ENCODE assay signal across 9 mouse cellular contexts in the genomic region with DNA sequence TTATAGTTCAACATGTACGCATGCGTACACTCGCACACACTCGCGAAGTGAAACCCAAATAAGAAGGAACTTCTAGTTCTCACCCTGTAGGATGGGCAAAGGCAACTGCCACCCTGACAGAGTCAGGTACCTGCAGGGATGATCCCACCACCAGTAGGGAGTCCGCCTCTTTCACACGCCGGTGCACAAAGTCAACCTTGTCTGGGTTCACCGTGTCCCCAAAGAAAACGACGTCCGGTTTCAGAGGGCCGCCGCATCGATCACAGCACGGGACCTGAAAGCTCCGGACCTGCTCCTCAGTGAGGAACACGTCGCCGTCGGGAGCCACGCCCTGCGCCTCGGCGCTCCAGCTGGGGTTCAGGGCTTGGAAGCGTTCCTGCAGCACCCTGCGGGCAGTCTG. TPM values are rescaled to one million over a fixed set of nuclear protein-coding genes. Genes with fewer than 3 reads are reported as not detected.
DNase-seq lines count a peak whose midpoint lies in the region; ATAC-seq and TF ChIP-seq lines count a peak whose summit lies in the region.
"Had no signal": no experiment of that assay in that cellular context is flagged by ENCODE, and none has a peak within 500 bp of the region (broad histone marks: within the 10 kb centered on the region; RNA-seq: fewer than 3 reads in every experiment).

No protein-coding gene starts in this region.

- H3K9ac ChIP-seq in heart, embryonic 16.5 days (ENCODE audit: low read length) = no peak overlapping the region
- peak overlapping the region; percentile 42 for H3K9ac ChIP-seq in hindbrain, embryonic 16.5 days (ENCODE audit: low read depth, low read length)
- H3K9ac ChIP-seq in midbrain, embryonic 14.5 days (replicated peaks; ENCODE audit: low read length) = no peak overlapping the region; the same call in 1 of the 2 replicates

- ATAC-seq in heart, embryonic 16.5 days (replicated peaks; ENCODE audit: extremely low read depth, insufficient read depth, low FRiP score) = no peak
- no peak for ATAC-seq in hindbrain, embryonic 16.5 days
- no peak for ATAC-seq in midbrain, embryonic 14.5 days (ENCODE audit: low FRiP score, low TSS enrichment)
- ATAC-seq: Patski had no signal

- 30% methylated on average over 27 of the region's 27 CpGs for WGBS in heart, embryonic 16.5 days
- WGBS in bone marrow, adult 2 months = 58% methylated on average over 27 of the region's 27 CpGs
- WGBS in hindbrain, embryonic 16.5 days = 18% methylated on average over 27 of the region's 27 CpGs
- WGBS in midbrain, embryonic 14.5 days = 15% methylated on average over 27 of the region's 27 CpGs

- peaks cover 11% of the 10 kb centered on the region for H3K4me1 ChIP-seq in heart, embryonic 16.5 days (ENCODE audit: control insufficient read depth, insufficient read depth, low read length)
- no peaks in the 10 kb centered on the region for H3K4me1 ChIP-seq in bone marrow, adult 2 months (ENCODE audit: control insufficient read depth, insufficient read depth, low read length)
- H3K4me1 ChIP-seq in hindbrain, embryonic 16.5 days (ENCODE audit: control insufficient read depth, insufficient read depth, low read depth, low read length) = peaks cover 23% of the 10 kb centered on the region
- peaks cover 23% of the 10 kb centered on the region for H3K4me1 ChIP-seq in midbrain, embryonic 14.5 days (ENCODE audit: control insufficient read depth, insufficient read depth, low read length)

- no peak for TF ChIP-seq POLR2A in bone marrow, adult 2 months (IDR thresholded peaks at IDR 0.05; ENCODE audit: borderline replicate concordance, control insufficient read depth, low read depth, low read length)

- H3K4me2 ChIP-seq in heart, embryonic 16.5 days (ENCODE audit: low read depth, low read length) = peak overlapping the region; percentile 50
- peak overlapping the region; percentile 49 for H3K4me2 ChIP-seq in hindbrain, embryonic 16.5 days (ENCODE audit: low read length)
- peak overlapping the region; percentile 34 for H3K4me2 ChIP-seq in midbrain, embryonic 14.5 days (ENCODE audit: low read length)

- H3K4me3 ChIP-seq in heart, embryonic 16.5 days (ENCODE audit: low read length) = peak overlapping the region; percentile 29
- peak overlapping the region; percentile 59 for H3K4me3 ChIP-seq in bone marrow, adult 2 months (replicated peaks; ENCODE audit: control insufficient read depth, low read depth, low read length)
- H3K4me3 ChIP-seq in hindbrain, embryonic 16.5 days (ENCODE audit: low read length) = peak overlapping the region; percentile 11; the same call in 1 of the 2 replicates
- 0 out of 2 replicates have a peak overlapping the region, but pooled peaks have one; percentile 8 for H3K4me3 ChIP-seq in midbrain, embryonic 14.5 days (replicated peaks; ENCODE audit: low read depth, low read length)

- H3K27ac ChIP-seq in heart, embryonic 16.5 days (ENCODE audit: low read length) = no peak overlapping the region
- H3K27ac ChIP-seq in bone marrow, adult 2 months (ENCODE audit: control insufficient read depth, insufficient read depth, low read depth, low read length, poor library complexity) = peak overlapping the region; percentile 19; the same call in 1 of the 2 replicates
- H3K27ac ChIP-seq in hindbrain, embryonic 16.5 days (ENCODE audit: low read depth, low read length) = no peak overlapping the region
- H3K27ac ChIP-seq in midbrain, embryonic 14.5 days (replicated peaks; ENCODE audit: low read depth, low read length) = no peak overlapping the region

- no peak for TF ChIP-seq CTCF in bone marrow, adult 2 months (IDR thresholded peaks at IDR 0.05; ENCODE audit: control insufficient read depth, insufficient read depth, low read length)

- DNase-seq in heart, postnatal 10 days = no peak
- DNase-seq in midbrain, embryonic 14.5 days = no peak
- no peak for DNase-seq in right cerebral cortex, postnatal 4 days
- DNase-seq in adrenal gland, adult 8-10 months = no peak
- DNase-seq in embryo, embryonic 10 days (ENCODE audit: low spot score) = no peak

- no peaks in the 10 kb centered on the region for H3K9me3 ChIP-seq in heart, embryonic 16.5 days (replicated peaks; ENCODE audit: control insufficient read depth, low read length)
- H3K9me3 ChIP-seq in hindbrain, embryonic 16.5 days (ENCODE audit: control insufficient read depth, low read length) = no peaks in the 10 kb centered on the region
- H3K9me3 ChIP-seq in midbrain, embryonic 14.5 days (ENCODE audit: control insufficient read depth, low read length) = no peaks in the 10 kb centered on the region

- H3K27me3 ChIP-seq in heart, embryonic 16.5 days (ENCODE audit: control insufficient read depth, insufficient read depth, low read length) = no peaks in the 10 kb centered on the region
- no peaks in the 10 kb centered on the region for H3K27me3 ChIP-seq in hindbrain, embryonic 16.5 days (replicated peaks; ENCODE audit: control insufficient read depth, insufficient read depth, low read length)
- H3K27me3 ChIP-seq in midbrain, embryonic 14.5 days (ENCODE audit: control insufficient read depth, insufficient read depth, low read length) = peaks cover 6% of the 10 kb centered on the region; the same call in 1 of the 2 replicates
- H3K27me3 ChIP-seq: Patski had no signal

- H3K36me3 ChIP-seq in heart, embryonic 16.5 days (ENCODE audit: control insufficient read depth, insufficient read depth) = peaks cover 12% of the 10 kb centered on the region; the same call in 1 of the 2 replicates
- H3K36me3 ChIP-seq in hindbrain, embryonic 16.5 days (ENCODE audit: control insufficient read depth, insufficient read depth, low read length) = no peaks in the 10 kb centered on the region
- H3K36me3 ChIP-seq in midbrain, embryonic 14.5 days (ENCODE audit: control insufficient read depth, insufficient read depth, low read length) = peaks cover 9% of the 10 kb centered on the region; the same call in 1 of the 2 replicates

- intact Hi-C loops in heart, postnatal 10 days (cut with DNase I) = no loop called here

RNA-seq across cellular contexts. Expression of gene Sirt4, which starts 4.4 kb away (rescaled TPM):
- 18.7 and 24.0 TPM in 2 replicates for polyA plus RNA-seq in heart, embryonic 16.5 days (2015; fragmentation: Nextera tagmentation; extraction: Ambion mirVana)
- total RNA-seq in heart, postnatal 10 days (2021) = 10 to 100 TPM; 14.3 to 20.2 TPM
- 9.0 and 13.2 TPM in 2 replicates for polyA plus RNA-seq in bone marrow, adult 2 months (2011; ENCODE audit: insufficient read depth, insufficient read length, low replicate concordance, missing spikeins)
- 24.8 and 26.8 TPM in 2 replicates for polyA plus RNA-seq in hindbrain, embryonic 16.5 days (2015; fragmentation: Nextera tagmentation; extraction: Ambion mirVana)
- polyA plus RNA-seq in midbrain, embryonic 14.5 days (2014; fragmentation: Nextera tagmentation; extraction: Ambion mirVana) = 23.8 and 25.9 TPM in 2 replicates
- 10 to 100 TPM; 24.6 to 53.8 (median 41.2) TPM for total RNA-seq in adrenal gland, adult 8-10 months (2022)

RNA-seq across cellular contexts. Expression of gene Pla2g1b, which starts 14.0 kb away (rescaled TPM):
- 0.46 and 0.92 TPM in 2 replicates for polyA plus RNA-seq in heart, embryonic 16.5 days (2015; fragmentation: Nextera tagmentation; extraction: Ambion mirVana)
- total RNA-seq in heart, postnatal 10 days (2021) = not detected
- polyA plus RNA-seq in bone marrow, adult 2 months (2011; ENCODE audit: insufficient read depth, insufficient read length, low replicate concordance, missing spikeins) = 10.3 TPM in 1 of 2 replicates, not detected in the other
- polyA plus RNA-seq in hindbrain, embryonic 16.5 days (2015; fragmentation: Nextera tagmentation; extraction: Ambion mirVana) = not detected in 2 replicates
- not detected in 2 replicates for polyA plus RNA-seq in midbrain, embryonic 14.5 days (2014; fragmentation: Nextera tagmentation; extraction: Ambion mirVana)
- total RNA-seq in adrenal gland, adult 8-10 months (2022) = under 1 TPM in 1 of 4 experiments, not detected in 3; 0.93 TPM
- polyA plus RNA-seq: Patski had no signal

RNA-seq across cellular contexts. Expression of gene Pxn, which starts 26.4 kb away (rescaled TPM):
- 39.1 and 40.6 TPM in 2 replicates for polyA plus RNA-seq in heart, embryonic 16.5 days (2015; fragmentation: Nextera tagmentation; extraction: Ambion mirVana)
- 10 to 100 TPM; 58.9 to 64.7 TPM for total RNA-seq in heart, postnatal 10 days (2021)
- 32.5 and 71.6 TPM in 2 replicates for polyA plus RNA-seq in bone marrow, adult 2 months (2011; ENCODE audit: insufficient read depth, insufficient read length, low replicate concordance, missing spikeins)
- polyA plus RNA-seq in hindbrain, embryonic 16.5 days (2015; fragmentation: Nextera tagmentation; extraction: Ambion mirVana) = 19.1 and 23.9 TPM in 2 replicates
- 10.9 and 11.3 TPM in 2 replicates for polyA plus RNA-seq in midbrain, embryonic 14.5 days (2014; fragmentation: Nextera tagmentation; extraction: Ambion mirVana)
- 10 to 100 TPM; 32.1 to 64.5 (median 44.8) TPM for total RNA-seq in adrenal gland, adult 8-10 months (2022)

RNA-seq across cellular contexts. Expression of gene Msi1, which starts 50.7 kb away (rescaled TPM):
- 1.1 and 1.8 TPM in 2 replicates for polyA plus RNA-seq in heart, embryonic 16.5 days (2015; fragmentation: Nextera tagmentation; extraction: Ambion mirVana)
- total RNA-seq in heart, postnatal 10 days (2021) = 1 to 10 TPM; 3.1 to 4.3 TPM
- polyA plus RNA-seq in bone marrow, adult 2 months (2011; ENCODE audit: insufficient read depth, insufficient read length, low replicate concordance, missing spikeins) = 0.61 and 0.95 TPM in 2 replicates
- 23.0 and 44.5 TPM in 2 replicates for polyA plus RNA-seq in hindbrain, embryonic 16.5 days (2015; fragmentation: Nextera tagmentation; extraction: Ambion mirVana)
- 71.6 and 101 TPM in 2 replicates for polyA plus RNA-seq in midbrain, embryonic 14.5 days (2014; fragmentation: Nextera tagmentation; extraction: Ambion mirVana)
- total RNA-seq in adrenal gland, adult 8-10 months (2022) = 10 to 100 TPM; 17.5 to 27.3 (median 21.7) TPM

Comparison
In these comparisons a context has a peak if more than half of its experiments do, and no peak if none do; other contexts are left out.
1. H3K4me3 ChIP-seq: peak in every context shown above with its lines; median percentile 59 in bone marrow, adult 2 months; 29 in heart, embryonic 16.5 days; 11 in hindbrain, embryonic 16.5 days; 8 in midbrain, embryonic 14.5 days.